Mouse (Mus musculus) ES-E14 (cell line): ENCODE results near the gene Gnb5. TPM values are rescaled to one million over a fixed set of nuclear protein-coding genes. Genes with fewer than 3 reads are reported as not detected.

Experiments used
- DNase-seq: peaks from one replicate; pipeline ENCODE4 v3.0.0-alpha.2; 2013; ENCODE audit warnings: low read depth, low spot score
- H3K27ac ChIP-seq: 2 replicates; pipeline ENCODE4 v1.5.1; 2012; ENCODE audit warnings: low read depth, mild to moderate bottlenecking, low read length, moderate library complexity, mixed read lengths; ENCODE audit not compliant: poor library complexity, insufficient read depth, severe bottlenecking
- H3K36me3 ChIP-seq: 2 replicates; pipeline ENCODE4 v1.6.1; 2012; ENCODE audit warnings: mild to moderate bottlenecking, low read length, moderate library complexity, mixed read lengths; ENCODE audit not compliant: control insufficient read depth, poor library complexity, insufficient read depth, severe bottlenecking
- H3K4me1 ChIP-seq, 2 experiments: fragments of 150-350 bp in 1 of 2; sonication (generic) in 1 of 2; 2 replicates each; pipeline ENCODE4 v1.6.1; 2012; ENCODE audit warnings: low read length in 2 of 2, mild to moderate bottlenecking in 1 of 2, mixed read lengths in 1 of 2; ENCODE audit not compliant: control insufficient read depth in 2 of 2, insufficient read depth in 2 of 2, poor library complexity in 1 of 2
- H3K4me3 ChIP-seq, 2 experiments: fragments of 150-350 bp in 1 of 2; sonication (generic) in 1 of 2; 2 replicates each; pipeline ENCODE4 v1.5.1; 2012; ENCODE audit warnings: low read length in 2 of 2, low read depth in 1 of 2, mild to moderate bottlenecking in 1 of 2, mixed read lengths in 1 of 2; ENCODE audit not compliant: insufficient read depth in 1 of 2, poor library complexity in 1 of 2, severe bottlenecking in 1 of 2
- H3K9ac ChIP-seq: 2 replicates; pipeline ENCODE4 v1.6.1; 2012; ENCODE audit warnings: low read depth, mild to moderate bottlenecking, low read length, mixed read lengths; ENCODE audit not compliant: poor library complexity, insufficient read depth, severe bottlenecking
- H3K9me3 ChIP-seq: fragments of 150-350 bp; sonication (generic); 2 replicates; pipeline ENCODE4 v1.6.1; 2012; ENCODE audit warnings: low read depth, mild to moderate bottlenecking, low read length; ENCODE audit not compliant: control insufficient read depth, insufficient read depth
- CHD2 ChIP-seq: IDR thresholded peaks from 2 replicates; pipeline ENCODE4 v1.6.1; 2014; ENCODE audit warnings: mild to moderate bottlenecking, low read depth, low read length, inconsistent platforms
- HCFC1 ChIP-seq: IDR thresholded peaks from 2 replicates; pipeline ENCODE4 v1.6.1; 2012; ENCODE audit warnings: low read length, inconsistent platforms, borderline replicate concordance; ENCODE audit not compliant: insufficient read depth
- MAFK ChIP-seq: IDR thresholded peaks from 2 replicates; pipeline ENCODE4 v1.6.1; 2014; ENCODE audit warnings: mild to moderate bottlenecking, low read depth, low read length, inconsistent platforms; ENCODE audit not compliant: insufficient read depth
- ZC3H11A ChIP-seq: IDR thresholded peaks from 2 replicates; pipeline ENCODE4 v1.6.1; 2012; ENCODE audit warnings: low read depth, mild to moderate bottlenecking, inconsistent platforms, low read length, borderline replicate concordance
- ZNF384 ChIP-seq: IDR thresholded peaks from 2 replicates; pipeline ENCODE4 v1.6.1; 2012; ENCODE audit warnings: low read depth, low read length, inconsistent platforms
- in situ Hi-C, 2 experiments: fragments of 600-800 bp; cut with MboI; formaldehyde crosslinking; loops; one replicate each; pipeline ENCODE4 v1.15.1; 2025; ENCODE audit warnings: low sequenced_read_pairs in 2 of 2, inconsistent platforms in 1 of 2; ENCODE audit not compliant: unreplicated experiment in 2 of 2
- total RNA-seq: library from RNA; depleted of rRNA; stranded (reverse); fragments of 300-350 nt; gene quantifications from 2 replicates; pipeline ENCODE4 v1.2.3, GENCODE M21; 2012

The Gnb5 gene
- total RNA-seq, 1 experiment = 5.7 TPM

DNA sequence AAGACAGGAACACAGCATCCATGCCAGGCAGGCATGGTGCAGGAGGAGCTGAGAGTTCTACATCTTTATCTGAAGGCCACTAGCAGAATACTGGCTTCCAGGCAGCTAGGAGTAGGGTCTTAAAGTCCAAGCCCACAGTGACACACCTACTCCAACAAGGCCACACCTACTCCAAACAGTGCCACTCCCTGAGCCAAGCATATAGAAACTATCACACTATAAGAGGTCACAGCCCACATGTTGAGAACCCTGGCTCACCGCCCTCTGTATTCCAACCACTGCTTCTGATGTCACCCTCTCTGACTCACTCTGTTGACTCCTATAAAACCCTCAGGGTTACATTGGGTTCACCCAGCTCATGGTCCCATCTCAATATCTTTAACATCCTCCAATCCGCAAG, 12.1 kb downstream of the Gnb5 start:
- no peak for DNase-seq
- Histone ChIP-seq H3K4me1 (peaks cover 6 to 14% of the 10 kb centered on the region in 2 experiments; a peak in 2 of 4 replicates), H3K27ac (no peak overlapping the region), H3K9me3 (no peaks in the 10 kb centered on the region), H3K36me3 (no peaks in the 10 kb centered on the region), H3K9ac (no peak overlapping the region), H3K4me3 (no peak overlapping the region)
- TF ChIP-seq ZC3H11A (no peak), CHD2 (no peak), MAFK (no peak), ZNF384 (no peak), HCFC1 (no peak)
- in situ Hi-C loops = no loop called here

DNA sequence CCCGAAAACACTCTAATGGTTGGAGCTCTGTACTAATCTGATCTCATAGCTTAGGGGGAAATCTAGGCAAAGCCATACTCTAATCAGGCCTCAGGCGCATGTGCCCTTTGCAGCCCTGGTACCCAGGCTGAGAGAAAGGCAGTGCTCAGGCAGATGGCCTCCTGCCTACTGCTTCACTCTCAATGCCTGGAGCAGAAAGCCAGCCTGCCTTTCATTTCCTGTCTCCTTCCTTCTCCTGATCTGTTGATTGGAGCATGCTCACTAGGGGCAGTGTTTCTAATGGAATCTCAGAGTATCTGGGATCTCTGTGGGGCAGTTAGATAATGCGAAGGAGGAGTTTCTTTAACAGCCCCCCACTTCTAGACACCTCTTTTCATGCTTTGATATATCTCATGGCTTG, 13.3 kb downstream of the Gnb5 start:
- in situ Hi-C loops = no loop called here
- no peaks in the 10 kb centered on the region for H3K36me3 ChIP-seq
- TF ChIP-seq HCFC1 = no peak
- no peak for TF ChIP-seq ZC3H11A
- TF ChIP-seq MAFK = no peak
- no peak for TF ChIP-seq CHD2
- peaks cover 6 to 9% of the 10 kb centered on the region in 2 experiments; a peak in 2 of 4 replicates for H3K4me1 ChIP-seq
- H3K9me3 ChIP-seq = no peaks in the 10 kb centered on the region
- H3K27ac ChIP-seq = no peak overlapping the region
- DNase-seq = no peak
- H3K9ac ChIP-seq = no peak overlapping the region
- no peak overlapping the region; a peak in 1 of 4 replicates for H3K4me3 ChIP-seq

DNA sequence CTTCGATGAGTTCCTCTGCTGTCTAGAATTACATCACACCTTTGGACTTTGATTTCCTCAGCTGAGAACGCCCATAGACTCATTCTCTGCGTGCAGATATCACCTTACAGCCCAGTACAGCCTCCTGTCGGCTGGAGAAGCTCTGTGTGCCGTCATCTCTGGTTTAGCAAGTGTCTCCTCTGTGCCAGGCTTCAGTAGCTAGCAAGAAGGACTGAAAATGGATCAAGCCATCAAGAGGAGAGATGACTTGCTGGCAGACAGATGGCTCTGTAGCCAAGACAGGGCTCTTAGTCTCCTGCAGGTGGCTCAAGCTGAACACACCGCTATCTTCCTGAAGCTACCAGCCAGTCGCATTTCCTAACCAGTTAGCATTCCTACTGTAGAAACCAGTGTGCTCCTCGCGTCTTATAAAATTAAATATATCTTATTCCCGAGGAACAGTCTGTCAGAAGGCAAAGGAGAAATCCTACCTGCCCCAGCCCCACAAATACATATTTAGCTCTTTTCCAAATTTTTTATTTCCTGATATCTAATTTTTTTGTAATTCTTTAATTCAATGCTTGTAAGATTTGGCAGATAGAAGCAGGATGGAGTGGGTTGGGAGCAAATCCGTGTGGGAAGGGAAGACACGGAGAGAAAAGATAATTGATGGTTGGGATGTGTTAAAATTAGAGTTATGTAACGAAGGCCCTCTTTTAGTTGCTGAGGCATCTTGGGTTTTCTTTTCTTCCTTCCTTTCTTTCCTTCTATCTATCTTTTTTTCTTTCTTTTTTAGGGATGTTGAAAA, 16.2 kb downstream of the Gnb5 start:
- in situ Hi-C loops = no loop called here
- Histone ChIP-seq H3K9ac (no peak overlapping the region), H3K9me3 (no peaks in the 10 kb centered on the region), H3K27ac (no peak overlapping the region), H3K4me1 (peaks cover 6 to 9% of the 10 kb centered on the region in 2 experiments; a peak in 2 of 4 replicates), H3K36me3 (no peaks in the 10 kb centered on the region), H3K4me3 (no peak overlapping the region)
- DNase-seq = no peak
- TF ChIP-seq MAFK (no peak), CHD2 (no peak), HCFC1 (no peak), ZC3H11A (no peak), ZNF384 (no peak)

DNA sequence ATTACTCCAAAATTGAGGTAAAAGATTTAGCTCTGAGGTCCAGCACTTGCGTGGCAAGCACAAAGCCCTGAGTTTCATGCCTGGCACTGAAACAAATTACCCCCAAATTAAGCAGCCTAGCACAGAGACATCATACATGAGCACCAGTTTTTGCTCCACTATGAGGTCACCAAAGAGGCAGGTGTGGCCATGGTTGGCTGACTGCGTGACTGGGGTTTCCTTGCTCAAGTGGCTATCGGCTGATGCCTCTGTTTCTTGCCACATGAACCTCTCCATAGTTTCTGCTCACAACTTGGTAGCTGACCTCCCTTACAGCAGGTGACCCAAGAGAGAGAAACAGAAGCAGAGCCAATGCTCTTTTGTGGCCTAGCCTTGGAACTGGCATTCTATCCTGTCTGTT, 22.0 kb downstream of the Gnb5 start:
- H3K9ac ChIP-seq = no peak overlapping the region
- TF ChIP-seq CHD2 (no peak), ZNF384 (no peak), HCFC1 (no peak), ZC3H11A (no peak), MAFK (no peak)
- DNase-seq = no peak
- no peaks in the 10 kb centered on the region for H3K4me1 ChIP-seq
- H3K4me3 ChIP-seq = no peak overlapping the region
- no peaks in the 10 kb centered on the region for H3K9me3 ChIP-seq
- in situ Hi-C loops = no loop called here
- H3K36me3 ChIP-seq = 0 out of 2 replicates have a peak, but pooled peaks cover 1% of the 10 kb centered on the region
- no peak overlapping the region for H3K27ac ChIP-seq

DNA sequence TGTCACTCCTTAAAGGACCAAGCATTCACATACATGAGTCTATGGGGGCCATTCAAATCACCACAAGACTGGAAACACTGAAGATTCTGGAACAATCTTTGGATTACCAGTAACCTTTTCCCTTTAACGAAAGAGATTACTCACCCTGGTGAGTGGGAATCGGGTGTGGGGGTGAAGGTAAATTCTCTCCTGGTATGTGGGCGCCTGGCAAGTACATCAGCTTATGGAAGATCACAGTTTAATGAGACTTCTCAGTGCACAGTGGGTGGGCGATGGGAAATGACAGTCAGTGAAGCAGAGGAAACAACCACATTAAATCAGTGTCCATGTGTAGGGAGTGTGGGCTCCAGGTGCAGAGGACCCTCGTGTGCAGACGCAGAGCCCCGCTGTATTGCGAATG, 24.7 kb downstream of the Gnb5 start:
- no peak for TF ChIP-seq MAFK
- TF ChIP-seq CHD2 = no peak
- TF ChIP-seq ZNF384 = no peak
- no peak for TF ChIP-seq ZC3H11A
- no peak for TF ChIP-seq HCFC1
- H3K27ac ChIP-seq = no peak overlapping the region
- in situ Hi-C loops = no loop called here
- H3K36me3 ChIP-seq = peaks cover 8% of the 10 kb centered on the region; the same call in 1 of the 2 replicates
- H3K9me3 ChIP-seq = no peaks in the 10 kb centered on the region
- no peaks in the 10 kb centered on the region for H3K4me1 ChIP-seq
- H3K9ac ChIP-seq = no peak overlapping the region
- no peak overlapping the region for H3K4me3 ChIP-seq
- no peak for DNase-seq
